9 mouse cellular contexts compared by ENCODE assay signal in genomic region chr16:18416837-18417236, GRCm38 (mm10). TPM values are rescaled to one million over a fixed set of nuclear protein-coding genes. Genes with fewer than 3 reads are reported as not detected.
A peak's percentile ranks its signal among the peaks of the same experiment; 100 is the strongest.
DNase-seq lines count a peak whose midpoint lies in the region; ATAC-seq and TF ChIP-seq lines count a peak whose summit lies in the region.
"Had no signal": no experiment of that assay in that cellular context is flagged by ENCODE, and none has a peak within 500 bp of the region (broad histone marks: within the 10 kb centered on the region; RNA-seq: fewer than 3 reads in every experiment).

No protein-coding gene starts in this region.

- no peak for DNase-seq in hindbrain, embryonic 10.5 days (ENCODE audit: low spot score)
- no peak for DNase-seq in thymus, adult 2 months
- DNase-seq in thymus, adult 18-20 months, result no peak
- DNase-seq in stomach, postnatal 0 days (ENCODE audit: low spot score), result no peak
- DNase-seq in gastrocnemius, postnatal 4 days (ENCODE audit: low spot score in 2 of 2), result no peak
- DNase-seq: midbrain, embryonic 14.5 days had no signal

- 67% methylated on average over 3 of the region's 3 CpGs for WGBS in hindbrain, embryonic 12.5 days
- WGBS in hindbrain, embryonic 10.5 days, result 90% methylated on average over 3 of the region's 3 CpGs
- 70% methylated on average over 3 of the region's 3 CpGs for WGBS in thymus, adult 2 months
- 69% methylated on average over 3 of the region's 3 CpGs for WGBS in intestine, embryonic 16.5 days
- 62% methylated on average over 3 of the region's 3 CpGs for WGBS in stomach, postnatal 0 days
- 87% methylated on average over 3 of the region's 3 CpGs for WGBS in forebrain, embryonic 12.5 days

- H3K4me2 ChIP-seq in hindbrain, embryonic 12.5 days (replicated peaks), result no peak overlapping the region
- H3K4me2 ChIP-seq in intestine, embryonic 16.5 days (ENCODE audit: low read depth, low read length), result no peak overlapping the region
- H3K4me2 ChIP-seq in stomach, postnatal 0 days (replicated peaks; ENCODE audit: low read depth), result peak overlapping the region; percentile 8; the same call in 1 of the 2 replicates
- H3K4me2 ChIP-seq in forebrain, embryonic 12.5 days, result no peak overlapping the region

- peak; percentile 19; the same call in 1 of the 2 replicates for ATAC-seq in hindbrain, embryonic 12.5 days (ENCODE audit: low FRiP score)
- ATAC-seq in intestine, embryonic 16.5 days, result peak; percentile 41; the same call in 1 of the 2 replicates
- ATAC-seq in stomach, postnatal 0 days (ENCODE audit: low FRiP score, low TSS enrichment), result no peak
- ATAC-seq in forebrain, embryonic 12.5 days (ENCODE audit: low FRiP score), result no peak

- no peak for TF ChIP-seq CTCF in thymus, adult 2 months (IDR thresholded peaks at IDR 0.05; ENCODE audit: borderline replicate concordance, control insufficient read depth, extremely low read depth, insufficient read depth, low read length, poor library complexity)
- no peak for TF ChIP-seq CTCF in stomach, postnatal 0 days (IDR thresholded peaks at IDR 0.05; ENCODE audit: low read depth)

- H3K27ac ChIP-seq in hindbrain, embryonic 12.5 days, result peak overlapping the region; percentile 45; the same call in 1 of the 2 replicates
- no peak overlapping the region for H3K27ac ChIP-seq in hindbrain, embryonic 10.5 days
- peak overlapping the region; percentile 84 for H3K27ac ChIP-seq in thymus, adult 2 months (ENCODE audit: control insufficient read depth, insufficient read depth, low read length)
- H3K27ac ChIP-seq in intestine, embryonic 16.5 days (ENCODE audit: low read length), result peak overlapping the region; percentile 33
- H3K27ac ChIP-seq in stomach, postnatal 0 days (replicated peaks), result peak overlapping the region; percentile 90
- no peak overlapping the region for H3K27ac ChIP-seq in forebrain, embryonic 12.5 days

- H3K9me3 ChIP-seq in hindbrain, embryonic 12.5 days (replicated peaks), result no peaks in the 10 kb centered on the region
- no peaks in the 10 kb centered on the region for H3K9me3 ChIP-seq in hindbrain, embryonic 10.5 days
- no peaks in the 10 kb centered on the region for H3K9me3 ChIP-seq in intestine, embryonic 16.5 days (ENCODE audit: control insufficient read depth, low read length)
- no peaks in the 10 kb centered on the region for H3K9me3 ChIP-seq in stomach, postnatal 0 days (ENCODE audit: control insufficient read depth, low read length)
- H3K9me3 ChIP-seq in forebrain, embryonic 12.5 days, result no peaks in the 10 kb centered on the region

- H3K4me3 ChIP-seq in hindbrain, embryonic 12.5 days, result no peak overlapping the region
- H3K4me3 ChIP-seq in hindbrain, embryonic 10.5 days, result no peak overlapping the region
- peak overlapping the region; percentile 48 for H3K4me3 ChIP-seq in thymus, adult 2 months (ENCODE audit: control insufficient read depth, insufficient read depth, low read length)
- no peak overlapping the region for H3K4me3 ChIP-seq in intestine, embryonic 16.5 days (ENCODE audit: low read length)
- no peak overlapping the region for H3K4me3 ChIP-seq in stomach, postnatal 0 days (ENCODE audit: low read depth, low read length)
- no peak overlapping the region for H3K4me3 ChIP-seq in forebrain, embryonic 12.5 days (replicated peaks)

- no peak for TF ChIP-seq POLR2A in thymus, adult 2 months (IDR thresholded peaks at IDR 0.05; ENCODE audit: control insufficient read depth, extremely low read depth, insufficient read depth, low read length, poor library complexity)

- H3K9ac ChIP-seq in hindbrain, embryonic 12.5 days, result no peak overlapping the region
- no peak overlapping the region for H3K9ac ChIP-seq in intestine, embryonic 16.5 days (ENCODE audit: low read depth, low read length)
- H3K9ac ChIP-seq in stomach, postnatal 0 days (ENCODE audit: low read length), result 0 out of 2 replicates have a peak overlapping the region, but pooled peaks have one; percentile 35
- no peak overlapping the region for H3K9ac ChIP-seq in forebrain, embryonic 12.5 days

- TF ChIP-seq EP300 in stomach, postnatal 0 days (optimal IDR thresholded peaks at IDR 0.05), result no peak

- H3K27me3 ChIP-seq in hindbrain, embryonic 12.5 days, result no peaks in the 10 kb centered on the region
- no peaks in the 10 kb centered on the region for H3K27me3 ChIP-seq in hindbrain, embryonic 10.5 days (ENCODE audit: insufficient read depth, poor library complexity, severe bottlenecking)
- no peaks in the 10 kb centered on the region for H3K27me3 ChIP-seq in thymus, adult 2 months (ENCODE audit: control insufficient read depth, insufficient read depth, low read length)
- no peaks in the 10 kb centered on the region for H3K27me3 ChIP-seq in intestine, embryonic 16.5 days (replicated peaks; ENCODE audit: control insufficient read depth, insufficient read depth, low read length)
- no peaks in the 10 kb centered on the region for H3K27me3 ChIP-seq in stomach, postnatal 0 days (ENCODE audit: control insufficient read depth, insufficient read depth, low read length)
- H3K27me3 ChIP-seq in forebrain, embryonic 12.5 days, result no peaks in the 10 kb centered on the region

- peaks cover 28% of the 10 kb centered on the region; the same call in 1 of the 2 replicates for H3K36me3 ChIP-seq in hindbrain, embryonic 12.5 days
- peaks cover 59% of the 10 kb centered on the region for H3K36me3 ChIP-seq in hindbrain, embryonic 10.5 days
- H3K36me3 ChIP-seq in thymus, adult 2 months (ENCODE audit: control insufficient read depth, insufficient read depth, low read length), result no peaks in the 10 kb centered on the region
- no peaks in the 10 kb centered on the region; the same call in 1 of the 2 replicates for H3K36me3 ChIP-seq in intestine, embryonic 16.5 days (ENCODE audit: control insufficient read depth, insufficient read depth, low read length)
- H3K36me3 ChIP-seq in stomach, postnatal 0 days (ENCODE audit: control insufficient read depth, insufficient read depth, low read length), result peaks cover 3% of the 10 kb centered on the region; the same call in 1 of the 2 replicates
- peaks cover 13% of the 10 kb centered on the region for H3K36me3 ChIP-seq in forebrain, embryonic 12.5 days (replicated peaks)

- peaks cover 6% of the 10 kb centered on the region for H3K4me1 ChIP-seq in hindbrain, embryonic 12.5 days
- H3K4me1 ChIP-seq in hindbrain, embryonic 10.5 days (replicated peaks), result peaks cover 11% of the 10 kb centered on the region; the same call in 1 of the 2 replicates
- H3K4me1 ChIP-seq in thymus, adult 2 months (replicated peaks; ENCODE audit: control insufficient read depth, insufficient read depth, low read length), result peaks cover 31% of the 10 kb centered on the region
- H3K4me1 ChIP-seq in intestine, embryonic 16.5 days (ENCODE audit: control insufficient read depth, insufficient read depth, low read length), result peaks cover 9% of the 10 kb centered on the region; the same call in 1 of the 2 replicates
- H3K4me1 ChIP-seq in stomach, postnatal 0 days (replicated peaks; ENCODE audit: control insufficient read depth, insufficient read depth), result peaks cover 4% of the 10 kb centered on the region
- H3K4me1 ChIP-seq in forebrain, embryonic 12.5 days, result peaks cover 5% of the 10 kb centered on the region

RNA-seq across cellular contexts. Expression of gene Txnrd2, which starts 9.3 kb away (rescaled TPM):
- polyA plus RNA-seq in hindbrain, embryonic 12.5 days (2016; fragmentation: Nextera tagmentation; extraction: Ambion mirVana), result 20.2 and 20.3 TPM in 2 replicates
- 30.5 and 34.7 TPM in 2 replicates for polyA plus RNA-seq in hindbrain, embryonic 10.5 days (2016; fragmentation: Nextera tagmentation; extraction: Ambion mirVana)
- polyA plus RNA-seq in thymus, adult 2 months (2012; rRNA removed), result 10.6 and 10.7 TPM in 2 replicates
- polyA plus RNA-seq in intestine, embryonic 16.5 days (2015; fragmentation: Nextera tagmentation; extraction: Ambion mirVana), result 28.4 and 29.8 TPM in 2 replicates
- polyA plus RNA-seq in stomach, postnatal 0 days (2015; fragmentation: Nextera tagmentation; extraction: Ambion mirVana), result 16.2 and 16.8 TPM in 2 replicates
- 10 to 100 TPM; 10.1 to 14.9 TPM for total RNA-seq in gastrocnemius, postnatal 4 days (2021)
- 23.3 and 23.7 TPM in 2 replicates for polyA plus RNA-seq in forebrain, embryonic 12.5 days (2016; fragmentation: Nextera tagmentation; extraction: Ambion mirVana)

RNA-seq across cellular contexts. Expression of gene Comt, which starts 9.8 kb away (rescaled TPM):
- polyA plus RNA-seq in hindbrain, embryonic 12.5 days (2016; fragmentation: Nextera tagmentation; extraction: Ambion mirVana), result 58.4 and 60.3 TPM in 2 replicates
- 62.5 and 67.9 TPM in 2 replicates for polyA plus RNA-seq in hindbrain, embryonic 10.5 days (2016; fragmentation: Nextera tagmentation; extraction: Ambion mirVana)
- 104 and 108 TPM in 2 replicates for polyA plus RNA-seq in thymus, adult 2 months (2012; rRNA removed)
- 109 and 110 TPM in 2 replicates for polyA plus RNA-seq in intestine, embryonic 16.5 days (2015; fragmentation: Nextera tagmentation; extraction: Ambion mirVana)
- polyA plus RNA-seq in stomach, postnatal 0 days (2015; fragmentation: Nextera tagmentation; extraction: Ambion mirVana), result 95.1 and 99.6 TPM in 2 replicates
- 10 to 100 TPM; 52.9 to 62.8 TPM for total RNA-seq in gastrocnemius, postnatal 4 days (2021)
- 53.5 and 54.2 TPM in 2 replicates for polyA plus RNA-seq in forebrain, embryonic 12.5 days (2016; fragmentation: Nextera tagmentation; extraction: Ambion mirVana)

Comparison
In these comparisons a context has a peak if more than half of its experiments do, and no peak if none do; other contexts are left out.
1. H3K27ac ChIP-seq: peak in hindbrain, embryonic 12.5 days (single experiment), thymus, adult 2 months (single experiment), intestine, embryonic 16.5 days (single experiment) and stomach, postnatal 0 days (single experiment); none in hindbrain, embryonic 10.5 days (single experiment) and forebrain, embryonic 12.5 days (single experiment).
2. ATAC-seq: peak in hindbrain, embryonic 12.5 days (single experiment) and intestine, embryonic 16.5 days (single experiment); none in stomach, postnatal 0 days (single experiment) and forebrain, embryonic 12.5 days (single experiment).